Mouse (Mus musculus) layer of hippocampus, postnatal 14 days (tissue): ENCODE data around the gene Fam57a. TPM values are rescaled to one million over a fixed set of nuclear protein-coding genes. Genes with fewer than 3 reads are reported as not detected.
"Not testable (repeated sequence)": the region's sequence is repeated elsewhere in the genome, so short reads cannot be mapped to it uniquely, and the experiment has no call there.

Source experiments
- DNase-seq, 2 experiments: peaks; one replicate each; pipeline ENCODE4 v3.0.0; 2021 to 2022; ENCODE audit warnings: low spot score in 2 of 2, mixed read lengths in 1 of 2
- total RNA-seq, 2 experiments: library from RNA; stranded (reverse); gene quantifications; 2 replicates each; pipeline ENCODE4 v1.2.3; 2021

Gene Fam57a
- total RNA-seq, 2 experiments from 2014 or later, result 18.6 to 21.4 TPM

DNA sequence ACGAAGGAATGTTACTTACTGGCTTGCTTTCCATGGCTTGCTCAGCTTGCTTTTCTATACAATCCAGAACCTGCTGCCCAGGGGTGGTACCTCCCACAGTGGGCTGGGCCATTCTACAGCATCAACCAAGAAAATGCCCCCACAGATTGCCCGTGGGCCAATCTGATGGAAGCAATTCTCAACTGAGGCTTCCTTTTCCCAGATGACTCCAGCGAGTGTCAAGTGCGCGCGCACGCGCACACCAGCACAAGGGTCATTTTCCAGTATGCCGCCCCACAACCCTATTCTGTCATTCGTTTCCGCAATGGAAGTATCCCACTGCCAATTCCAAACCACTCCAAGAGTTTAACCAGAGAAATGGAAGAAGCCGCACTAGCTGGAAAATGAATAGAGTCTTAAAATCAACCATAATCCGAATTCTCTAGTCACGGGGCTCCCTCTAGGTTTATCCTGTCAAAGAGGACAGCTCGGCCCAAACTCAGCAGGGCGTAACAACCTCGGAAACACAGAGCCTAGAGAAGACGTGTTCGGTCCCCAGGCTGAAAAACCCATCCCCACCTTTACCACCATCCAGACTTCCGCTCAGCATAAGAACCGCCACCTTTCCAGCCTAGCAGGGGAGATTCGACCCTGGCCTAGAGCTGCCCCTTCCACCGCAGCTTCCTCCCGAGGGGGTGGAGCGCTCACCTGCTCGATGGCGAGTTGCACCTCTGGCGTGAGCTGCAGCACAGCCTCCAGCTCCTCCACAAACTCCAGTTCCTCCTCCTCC lies 561 bp upstream of the Fam57a start:
- DNase-seq, result peak; percentile 40 to 61

- no peak for DNase-seq
Measured at GRCm38 (mm10) chr11:76180146-76180540, 672 bp downstream of the Fam57a start.

- DNase-seq, result no peak
Measured at GRCm38 (mm10) chr11:76183745-76184144, 4.3 kb downstream of the Fam57a start.

- DNase-seq, result no peak
Measured at GRCm38 (mm10) chr11:76186908-76187307, 7.4 kb downstream of the Fam57a start.

DNA sequence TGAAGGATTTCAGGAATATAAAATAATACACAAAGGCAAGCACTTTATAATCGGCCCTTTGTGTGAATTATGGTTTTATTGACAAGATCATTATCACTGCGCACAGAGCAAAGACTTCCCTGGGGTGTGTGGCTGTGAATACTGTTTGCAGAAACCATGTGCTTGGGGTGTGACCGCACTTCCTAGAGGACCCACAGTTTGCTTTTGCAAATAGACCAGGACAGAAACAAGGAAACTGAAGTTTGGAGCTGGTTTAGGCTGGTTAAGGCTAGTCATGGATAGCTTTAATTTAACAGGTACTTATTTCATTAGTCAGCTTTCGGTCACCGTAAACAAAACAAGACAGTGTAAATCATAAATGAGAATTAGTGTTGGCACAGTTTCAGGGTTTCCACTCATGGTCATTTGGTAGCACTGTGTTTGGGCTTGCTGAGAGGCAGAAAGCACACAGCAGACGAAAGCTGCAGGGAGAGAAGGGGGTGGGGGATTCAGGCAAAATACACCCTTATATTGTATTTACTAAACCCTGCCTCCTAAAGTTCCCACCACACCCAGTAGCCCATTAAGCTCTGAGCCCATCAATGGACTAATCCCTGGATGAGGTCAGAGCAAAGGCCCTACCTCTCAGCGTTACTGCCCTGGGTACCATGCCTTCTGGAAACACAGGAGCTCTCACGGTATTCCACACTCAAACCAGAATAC lies 17.0 kb downstream of the Fam57a start:
- no peak for DNase-seq

- DNase-seq, result no peak
Measured at GRCm38 (mm10) chr11:76196977-76197469, 17.6 kb downstream of the Fam57a start.

- DNase-seq, result peak; percentile 79 to 85
Measured at GRCm38 (mm10) chr11:76201761-76202674, 22.5 kb downstream of the Fam57a start.

- DNase-seq, result no peak
Measured at GRCm38 (mm10) chr11:76206793-76207192, 27.3 kb downstream of the Fam57a start.

- no peak for DNase-seq
Measured at GRCm38 (mm10) chr11:76210228-76210985, 30.9 kb downstream of the Fam57a start.

DNA sequence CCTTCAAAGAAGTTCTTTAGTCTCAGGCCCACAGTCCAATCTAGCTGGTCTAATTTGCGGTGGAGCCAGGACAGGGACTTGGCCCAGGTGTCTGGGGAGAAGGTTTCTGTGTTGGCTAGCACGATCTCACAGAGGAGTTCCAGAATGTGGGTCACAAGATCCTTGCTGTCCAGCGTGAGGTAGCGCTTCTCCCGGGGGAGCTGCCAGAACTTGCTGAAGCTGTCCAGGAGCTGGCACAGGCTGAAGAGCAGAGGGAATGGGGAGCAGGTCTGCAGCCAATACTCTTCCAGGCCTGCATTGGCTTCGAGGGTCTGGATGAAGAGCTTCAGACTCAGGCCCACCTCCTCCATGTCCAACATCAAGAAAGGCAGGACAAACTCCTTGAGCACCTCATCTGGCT lies 32.1 kb downstream of the Fam57a start:
- not testable (repeated sequence) for DNase-seq

- DNase-seq, result no peak
Measured at GRCm38 (mm10) chr11:76213841-76214240, 34.4 kb downstream of the Fam57a start.

GRCm38 (mm10) chr11:76215011-76215410 lies 35.5 kb downstream of the Fam57a start:
- no peak for DNase-seq

GRCm38 (mm10) chr11:76216049-76216540 lies 36.6 kb downstream of the Fam57a start:
- DNase-seq, result no peak

- peak in 1 of 2 experiments; percentile 37 for DNase-seq
Measured at GRCm38 (mm10) chr11:76216681-76217389, 37.4 kb downstream of the Fam57a start.

GRCm38 (mm10) chr11:76217390-76217800 lies 37.9 kb downstream of the Fam57a start, which contains the start of the genes Dbil5 and Gemin4:
TSS of gene Dbil5 (plus strand) at chr11:76217608.
TSS of gene Gemin4 (minus strand) at chr11:76217664.
- DNase-seq, result peak; percentile 94 to 97

DNA sequence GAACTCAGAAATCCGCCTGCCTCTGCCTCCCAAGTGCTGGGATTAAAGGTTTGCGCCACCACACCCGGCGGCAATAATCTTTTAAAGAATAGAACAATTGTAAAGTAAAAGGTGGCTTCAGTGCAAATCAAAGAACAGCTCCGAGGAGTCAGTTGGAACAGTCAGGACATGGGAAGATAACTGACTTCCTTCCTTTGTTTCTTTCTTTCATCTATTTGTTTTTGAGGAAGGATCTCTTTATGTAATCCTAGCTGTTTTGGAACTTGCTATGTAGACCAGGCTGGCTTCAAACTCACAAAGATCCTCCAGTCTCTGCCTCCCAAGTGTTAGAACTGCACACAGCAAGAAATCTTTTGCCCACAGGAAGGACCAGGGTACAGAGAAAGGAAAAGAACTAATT lies 45.2 kb downstream of the Fam57a start:
- no peak for DNase-seq

DNA sequence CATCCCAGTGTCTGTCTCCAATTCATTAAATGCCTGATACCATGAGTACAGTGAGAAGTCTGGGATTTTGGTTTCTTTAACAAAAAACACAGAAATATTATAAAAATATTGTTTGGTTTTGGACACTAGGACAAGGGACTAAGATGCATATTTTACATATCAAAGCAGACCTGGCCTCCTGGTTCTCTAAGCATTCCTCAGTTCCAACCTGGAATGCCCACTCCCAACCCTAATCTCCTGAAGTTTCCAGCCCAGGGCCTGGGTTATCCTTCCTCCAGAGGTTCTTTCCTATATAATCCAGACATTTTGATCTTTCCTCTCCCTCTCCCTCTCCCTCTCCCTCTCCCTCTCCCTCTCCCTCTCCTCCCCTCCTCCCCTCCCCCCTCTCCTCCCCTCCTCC lies 45.6 kb downstream of the Fam57a start:
- DNase-seq, result no peak

DNA sequence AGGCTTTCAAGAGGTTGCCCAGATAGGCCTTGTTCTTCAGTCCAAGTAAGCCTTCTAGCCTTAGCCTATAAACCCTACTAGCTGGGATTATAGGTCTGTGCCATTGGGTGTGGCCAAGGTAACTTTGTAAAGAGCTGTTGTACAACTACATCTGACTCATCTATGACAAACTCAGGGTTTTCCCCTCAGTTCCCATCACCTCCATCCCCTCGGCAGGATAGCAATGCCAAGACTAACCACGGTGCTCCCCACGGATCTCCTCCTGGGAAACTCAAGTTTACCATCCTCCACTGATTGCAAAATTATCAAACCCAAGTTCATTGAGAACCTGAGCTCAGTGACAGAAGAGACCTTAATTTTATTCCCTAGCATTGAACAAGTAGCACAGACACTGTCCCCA lies 56.7 kb downstream of the Fam57a start:
- DNase-seq, result no peak

DNA sequence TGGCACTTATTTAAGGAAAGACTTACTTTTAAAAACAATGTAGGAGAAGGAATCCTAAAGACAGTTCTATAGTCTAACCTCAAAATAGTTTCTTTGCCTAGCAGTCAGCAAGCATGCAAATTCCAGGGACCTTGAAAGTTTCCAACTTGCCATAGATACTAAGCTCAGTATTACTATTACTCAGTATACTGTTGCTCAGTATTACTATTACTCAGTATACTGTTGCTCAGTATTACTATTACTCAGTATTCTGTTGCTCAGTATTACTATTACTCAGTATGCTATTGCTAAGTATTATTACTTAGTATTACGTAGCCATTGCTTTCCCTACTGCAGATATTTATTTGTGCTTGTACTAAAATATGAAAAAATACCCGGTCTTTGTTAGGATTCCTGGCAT lies 60.3 kb downstream of the Fam57a start:
- no peak for DNase-seq
